Mouse (Mus musculus) MEL (cell line): ENCODE measurements around the gene Smg6. TPM values are rescaled to one million over a fixed set of nuclear protein-coding genes. Genes with fewer than 3 reads are reported as not detected.

ENCODE experiments used
- DNase-seq: peaks from one replicate; pipeline ENCODE4 v3.0.0; 2011; ENCODE audit warnings: low read depth, low spot score
- H3K27ac ChIP-seq: 2 replicates; pipeline ENCODE4 v1.5.1; 2012; ENCODE audit warnings: low read depth, mild to moderate bottlenecking, control low read depth, low read length, moderate library complexity; ENCODE audit not compliant: control insufficient read depth
- H3K27me3 ChIP-seq, 2 experiments: fragments of 150-350 bp in 1 of 2; sonication (generic) in 1 of 2; 2 replicates each; pipeline ENCODE4 v1.6.1; 2012; ENCODE audit warnings: low read length in 2 of 2, mild to moderate bottlenecking in 2 of 2, improper control_type of control experiment in 1 of 2, moderate library complexity in 1 of 2; ENCODE audit not compliant: insufficient read depth in 2 of 2, control insufficient read depth in 1 of 2
- H3K36me3 ChIP-seq, 2 experiments: 2 replicates each; pipeline ENCODE4 v1.6.1; 2012 to 2014; ENCODE audit warnings: low read length in 2 of 2, improper control_type of control experiment in 1 of 2, inconsistent platforms in 1 of 2, mild to moderate bottlenecking in 1 of 2; ENCODE audit not compliant: insufficient read depth in 2 of 2, control insufficient read depth in 1 of 2
- H3K4me1 ChIP-seq, 2 experiments: fragments of 150-350 bp in 1 of 2; sonication (generic) in 1 of 2; 2 replicates each; pipeline ENCODE4 v1.6.1; 2012; ENCODE audit warnings: low read length in 2 of 2, improper control_type of control experiment in 1 of 2, mild to moderate bottlenecking in 1 of 2; ENCODE audit not compliant: insufficient read depth in 2 of 2, control insufficient read depth in 1 of 2
- H3K4me3 ChIP-seq, 2 experiments: fragments of 150-350 bp in 1 of 2; sonication (generic) in 1 of 2; 2 replicates each; pipeline ENCODE4 v1.5.1; 2012; ENCODE audit warnings: low read depth in 2 of 2, low read length in 2 of 2, mild to moderate bottlenecking in 2 of 2, moderate library complexity in 2 of 2, control low read depth in 1 of 2, improper control_type of control experiment in 1 of 2; ENCODE audit not compliant: control insufficient read depth in 1 of 2, insufficient read depth in 1 of 2
- H3K79me2 ChIP-seq: 2 replicates; pipeline ENCODE4 v1.6.1; 2012; ENCODE audit warnings: mild to moderate bottlenecking, low read length, moderate library complexity; ENCODE audit not compliant: control insufficient read depth, poor library complexity, insufficient read depth
- H3K9ac ChIP-seq: 2 replicates; pipeline ENCODE4 v1.6.1; 2012; ENCODE audit warnings: low read depth, mild to moderate bottlenecking, control low read depth, low read length, moderate library complexity; ENCODE audit not compliant: control insufficient read depth, poor library complexity, severe bottlenecking
- H3K9me3 ChIP-seq: fragments of 150-350 bp; sonication (generic); replicated peaks from 2 replicates; pipeline ENCODE4 v1.6.1; 2012; ENCODE audit warnings: mild to moderate bottlenecking, low read length, improper control_type of control experiment, moderate library complexity; ENCODE audit not compliant: insufficient read depth
- BHLHE40 ChIP-seq: IDR thresholded peaks from 2 replicates; pipeline ENCODE4 v1.6.1; 2012; ENCODE audit warnings: low read depth, mild to moderate bottlenecking, inconsistent platforms, low read length, improper control_type of control experiment, borderline replicate concordance
- CHD1 ChIP-seq: IDR thresholded peaks from 2 replicates; pipeline ENCODE4 v1.6.1; 2012; ENCODE audit warnings: low read depth, mild to moderate bottlenecking, inconsistent platforms, low read length, improper control_type of control experiment
- CHD2 ChIP-seq: IDR thresholded peaks from 2 replicates; pipeline ENCODE4 v1.6.1; 2011; ENCODE audit warnings: low read length, improper control_type of control experiment
- E2F4 ChIP-seq: IDR thresholded peaks from 2 replicates; pipeline ENCODE4 v1.6.1; 2011; ENCODE audit warnings: low read depth, low read length, improper control_type of control experiment, borderline replicate concordance
- EP300 ChIP-seq, 2 experiments: IDR thresholded peaks; 2 replicates each; pipeline ENCODE4 v1.6.1; 2011; ENCODE audit warnings: improper control_type of control experiment in 2 of 2, low read length in 2 of 2, low read depth in 1 of 2, mild to moderate bottlenecking in 1 of 2
- ETS1 ChIP-seq: IDR thresholded peaks from 2 replicates; pipeline ENCODE4 v1.6.1; 2012; ENCODE audit warnings: low read depth, mild to moderate bottlenecking, inconsistent platforms, low read length, improper control_type of control experiment, moderate library complexity
- GABPA ChIP-seq: IDR thresholded peaks from 2 replicates; pipeline ENCODE4 v1.6.1; 2012; ENCODE audit warnings: low read depth, mild to moderate bottlenecking, inconsistent platforms, low read length, improper control_type of control experiment, moderate library complexity
- JUND ChIP-seq: IDR thresholded peaks from 2 replicates; pipeline ENCODE4 v1.6.1; 2011; ENCODE audit warnings: low read depth, mild to moderate bottlenecking, improper control_type of control experiment, low read length
- KAT2A ChIP-seq: conservative IDR thresholded peaks from 2 replicates; pipeline ENCODE4 v1.6.1; 2012; ENCODE audit warnings: low read depth, low read length, improper control_type of control experiment, inconsistent platforms
- MAZ ChIP-seq: IDR thresholded peaks from 2 replicates; pipeline ENCODE4 v1.6.1; 2012; ENCODE audit warnings: low read depth, mild to moderate bottlenecking, inconsistent platforms, low read length, improper control_type of control experiment
- MYB ChIP-seq: IDR thresholded peaks from 2 replicates; pipeline ENCODE4 v1.6.1; 2011; ENCODE audit warnings: mild to moderate bottlenecking, low read depth, low read length, improper control_type of control experiment
- NELFE ChIP-seq: IDR thresholded peaks from 2 replicates; pipeline ENCODE4 v1.6.1; 2011; ENCODE audit warnings: low read depth, low read length, improper control_type of control experiment
- NRF1 ChIP-seq: IDR thresholded peaks from 2 replicates; pipeline ENCODE4 v1.6.1; 2014; ENCODE audit warnings: low read depth, mild to moderate bottlenecking, inconsistent platforms, low read length, improper control_type of control experiment, moderate library complexity; ENCODE audit not compliant: poor library complexity, insufficient read depth, severe bottlenecking
- POLR2A ChIP-seq, 2 experiments: IDR thresholded peaks; 2 replicates each; pipeline ENCODE4 v1.6.1; 2011 to 2012; ENCODE audit warnings: low read length in 2 of 2, mild to moderate bottlenecking in 2 of 2, control low read depth in 1 of 2, improper control_type of control experiment in 1 of 2, low read depth in 1 of 2, moderate library complexity in 1 of 2; ENCODE audit not compliant: control insufficient read depth in 1 of 2, insufficient read depth in 1 of 2, poor library complexity in 1 of 2
- POLR2AphosphoS5 ChIP-seq: IDR thresholded peaks from 2 replicates; pipeline ENCODE4 v1.6.1; 2012; ENCODE audit warnings: low read depth, borderline replicate concordance, mild to moderate bottlenecking, inconsistent platforms, low read length, moderate library complexity, mixed read lengths
- RAD21 ChIP-seq: IDR thresholded peaks from 2 replicates; pipeline ENCODE4 v1.6.1; 2011; ENCODE audit warnings: mild to moderate bottlenecking, low read depth, low read length, improper control_type of control experiment
- RCOR1 ChIP-seq: IDR thresholded peaks from 2 replicates; pipeline ENCODE4 v1.6.1; 2012; ENCODE audit warnings: low read depth, mild to moderate bottlenecking, inconsistent platforms, low read length, improper control_type of control experiment
- SIN3A ChIP-seq: IDR thresholded peaks from 2 replicates; pipeline ENCODE4 v1.6.1; 2012; ENCODE audit warnings: low read length, improper control_type of control experiment, inconsistent platforms
- SMC3 ChIP-seq: IDR thresholded peaks from 2 replicates; pipeline ENCODE4 v1.6.1; 2011; ENCODE audit warnings: low read depth, low read length, improper control_type of control experiment
- TAL1 ChIP-seq: IDR thresholded peaks from 2 replicates; pipeline ENCODE4 v1.6.1; 2012; ENCODE audit warnings: mild to moderate bottlenecking, inconsistent platforms, low read length, moderate library complexity, mixed read lengths
- TBP ChIP-seq: IDR thresholded peaks from 2 replicates; pipeline ENCODE4 v1.8.0; 2011; ENCODE audit warnings: low read depth, low read length, improper control_type of control experiment
- TCF12 ChIP-seq: IDR thresholded peaks from 2 replicates; pipeline ENCODE4 v1.6.1; 2014; ENCODE audit warnings: low read depth, mild to moderate bottlenecking, inconsistent platforms, low read length, improper control_type of control experiment, moderate library complexity
- UBTF ChIP-seq: IDR thresholded peaks from 2 replicates; pipeline ENCODE4 v1.6.1; 2012; ENCODE audit warnings: low read depth, mild to moderate bottlenecking, inconsistent platforms, low read length, improper control_type of control experiment, moderate library complexity, borderline replicate concordance; ENCODE audit not compliant: insufficient read depth
- ZC3H11A ChIP-seq: IDR thresholded peaks from 2 replicates; pipeline ENCODE4 v1.6.1; 2012; ENCODE audit warnings: low read depth, mild to moderate bottlenecking, inconsistent platforms, low read length, improper control_type of control experiment
- ZKSCAN1 ChIP-seq: IDR thresholded peaks from 2 replicates; pipeline ENCODE4 v1.6.1; 2012; ENCODE audit warnings: low read depth, mild to moderate bottlenecking, inconsistent platforms, low read length, improper control_type of control experiment, moderate library complexity
- ZNF384 ChIP-seq: IDR thresholded peaks from 2 replicates; pipeline ENCODE4 v1.6.1; 2012; ENCODE audit warnings: low read depth, mild to moderate bottlenecking, inconsistent platforms, low read length, improper control_type of control experiment
- polyA plus RNA-seq, 2 experiments: library from polyadenylated mRNA; stranded (reverse) in 1 of 2; unstranded in 1 of 2; fragments of >175 nt in 1 of 2; fragments of >200 nt in 1 of 2; gene quantifications; 2 replicates each; pipeline versions ENCODE4 v1.2.1 to v1.2.4; 2012; ENCODE audit warnings: low replicate concordance in 2 of 2, low read depth in 1 of 2; ENCODE audit not compliant: insufficient read length in 2 of 2, insufficient read depth in 1 of 2, missing spikeins in 1 of 2
- total RNA-seq: library from RNA; depleted of rRNA; stranded (reverse); fragments of 300-350 nt; gene quantifications from 2 replicates; pipeline ENCODE4 v1.2.3, GENCODE M21; 2012

Smg6 gene
- total and polyA plus RNA-seq, 3 experiments, result 11.6 to 19.0 TPM; not detected in 1

DNA sequence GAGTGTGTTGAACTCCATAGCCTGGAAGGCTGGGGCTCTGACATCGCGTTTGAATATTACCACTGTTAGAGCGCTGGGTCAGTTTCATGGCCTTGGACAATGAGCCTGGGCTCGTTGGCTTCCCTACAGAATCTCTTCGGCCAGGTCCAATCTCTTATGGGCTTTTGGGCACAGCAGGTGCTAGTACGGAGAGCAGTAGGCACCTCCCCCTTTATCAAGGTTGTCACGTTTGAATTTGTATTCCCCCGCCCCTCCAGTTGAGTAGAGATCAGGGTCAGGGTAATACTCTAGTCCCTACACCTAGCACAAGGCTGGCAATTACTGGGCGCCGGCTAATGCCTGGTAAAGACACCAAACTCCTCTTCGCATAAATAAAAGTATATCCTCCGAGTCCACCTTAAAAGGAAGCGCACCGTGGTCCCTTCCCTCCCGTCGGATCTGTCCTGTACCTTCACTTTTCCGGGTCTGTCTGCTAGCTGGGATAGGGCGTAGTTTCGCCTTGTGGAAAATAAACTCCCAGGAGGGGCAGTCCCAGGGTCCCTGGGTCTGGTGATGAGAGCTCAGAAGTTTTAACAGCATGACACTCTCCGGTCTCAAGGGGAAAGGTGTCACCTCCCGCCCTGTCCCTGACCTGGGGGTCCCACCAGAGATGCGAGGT, 264.2 kb downstream of the Smg6 start:
- H3K27ac ChIP-seq, result peak overlapping the region; percentile 75
- peak; percentile 83 for DNase-seq
- H3K9ac ChIP-seq, result peak overlapping the region; percentile 91
- TF ChIP-seq TAL1 (no peak), NRF1 (no peak), ZKSCAN1 (no peak), SIN3A (no peak), NELFE (no peak), GABPA (no peak), JUND (no peak), ETS1 (no peak), UBTF (no peak), MAZ (no peak; the same call in 1 of the 2 replicates), ZNF384 (no peak), TBP (no peak; the same call in 1 of the 2 replicates), RCOR1 (peak; percentile 46; the same call in 1 of the 2 replicates), KAT2A (no peak; the same call in 1 of the 2 replicates), BHLHE40 (peak; percentile 82), MYB (no peak), E2F4 (no peak), ZC3H11A (no peak), SMC3 (no peak; the same call in 1 of the 2 replicates), POLR2A (IDR thresholded peaks at IDR 0.05; ENCODE audit: control insufficient read depth in 1 of 2, insufficient read depth in 1 of 2, low read depth in 1 of 2, low read length in 2 of 2, poor library complexity in 1 of 2) (peak in 1 of 2 experiments; percentile 7; a peak in 2 of 4 replicates), CHD1 (peak; percentile 90; the same call in 1 of the 2 replicates), CHD2 (no peak), RAD21 (no peak), EP300 (IDR thresholded peaks at IDR 0.05; ENCODE audit: low read depth in 1 of 2, low read length in 2 of 2) (no peak), POLR2AphosphoS5 (no peak), TCF12 (no peak)
- no peaks in the 10 kb centered on the region for H3K9me3 ChIP-seq
- H3K27me3 ChIP-seq, result peaks cover 2 to 11% of the 10 kb centered on the region in 2 experiments; a peak in 2 of 4 replicates
- peak overlapping the region; percentile 81 to 86 for H3K4me3 ChIP-seq
- peaks cover 0 to 3% of the 10 kb centered on the region in 2 experiments; a peak in 2 of 4 replicates for H3K36me3 ChIP-seq
- H3K79me2 ChIP-seq, result peaks cover 17% of the 10 kb centered on the region
- peaks cover 0 to 11% of the 10 kb centered on the region in 2 experiments; a peak in 3 of 4 replicates for H3K4me1 ChIP-seq
